Mouse (Mus musculus) left cerebral cortex, adult 9 months (tissue): Measurements from ENCODE around the gene Calb2.

Source experiments
- DNase-seq, 2 experiments: peaks; one replicate each; pipeline ENCODE4 v3.0.0; 2022; ENCODE audit warnings: low spot score in 2 of 2

Calb2 gene

GRCm38 (mm10) chr8:110168046-110168445 lies at the start of gene Calb2:
TSS of gene Calb2 (minus strand) at chr8:110168210.
- DNase-seq, result peak in 1 of 2 experiments; percentile 59

GRCm38 (mm10) chr8:110217681-110218131 lies 49.7 kb upstream of the Calb2 start:
- DNase-seq, result peak; percentile 99

GRCm38 (mm10) chr8:110217198-110217597 lies 49.2 kb upstream of the Calb2 start:
- no peak for DNase-seq

- DNase-seq, result no peak
Observed at GRCm38 (mm10) chr8:110216253-110216652, 48.2 kb upstream of the Calb2 start.

- no peak for DNase-seq
Observed at GRCm38 (mm10) chr8:110215365-110215764, 47.4 kb upstream of the Calb2 start, which contains the start of gene Cmtr2. TSS of gene Cmtr2 (plus strand) at chr8:110215665.

- DNase-seq, result no peak
Observed at GRCm38 (mm10) chr8:110201806-110202205, 33.8 kb upstream of the Calb2 start.

GRCm38 (mm10) chr8:110196678-110197077 lies 28.7 kb upstream of the Calb2 start:
- no peak for DNase-seq

GRCm38 (mm10) chr8:110188961-110189750 lies 21.1 kb upstream of the Calb2 start:
- no peak for DNase-seq

GRCm38 (mm10) chr8:110185538-110185937 lies 17.5 kb upstream of the Calb2 start:
- no peak for DNase-seq

GRCm38 (mm10) chr8:110183748-110184147 lies 15.7 kb upstream of the Calb2 start:
- no peak for DNase-seq

GRCm38 (mm10) chr8:110182735-110183367 lies 14.8 kb upstream of the Calb2 start:
- DNase-seq, result no peak

GRCm38 (mm10) chr8:110177359-110178155 lies 9.5 kb upstream of the Calb2 start:
- peak in 1 of 2 experiments; percentile 13 for DNase-seq

- no peak for DNase-seq
Observed at GRCm38 (mm10) chr8:110174826-110175225, 6.8 kb upstream of the Calb2 start.

GRCm38 (mm10) chr8:110172161-110172560 lies 4.2 kb upstream of the Calb2 start:
- DNase-seq, result no peak

GRCm38 (mm10) chr8:110166270-110166669 lies 1.7 kb downstream of the Calb2 start:
- no peak for DNase-seq

- DNase-seq, result no peak
Observed at GRCm38 (mm10) chr8:110162007-110162406, 6.0 kb downstream of the Calb2 start.

- DNase-seq, result no peak
Observed at GRCm38 (mm10) chr8:110152951-110153350, 15.1 kb downstream of the Calb2 start.

- peak in 1 of 2 experiments; percentile 42 for DNase-seq
Observed at GRCm38 (mm10) chr8:110145538-110145937, 22.5 kb downstream of the Calb2 start.

- DNase-seq, result no peak
Observed at GRCm38 (mm10) chr8:110140770-110141169, 27.2 kb downstream of the Calb2 start.

- DNase-seq, result no peak
Observed at GRCm38 (mm10) chr8:110140156-110140555, 27.9 kb downstream of the Calb2 start.

GRCm38 (mm10) chr8:110135515-110135914 lies 32.5 kb downstream of the Calb2 start:
- DNase-seq, result no peak

GRCm38 (mm10) chr8:110134236-110134635 lies 33.8 kb downstream of the Calb2 start:
- DNase-seq, result no peak
